ENCODE assay signal across 15 mouse cellular contexts in genomic region chr9:12404185-12404584, GRCm38 (mm10).
DNase-seq lines count a peak whose midpoint lies in the region; ATAC-seq and TF ChIP-seq lines count a peak whose summit lies in the region.
"Had no signal": no experiment of that assay in that cellular context is flagged by ENCODE, and none has a peak within 500 bp of the region (broad histone marks: within the 10 kb centered on the region; RNA-seq: fewer than 3 reads in every experiment).

No protein-coding gene starts in this region.

- H3K27ac ChIP-seq in forebrain, postnatal 0 days (ENCODE audit: low read depth, low read length) = no peak overlapping the region
- no peak overlapping the region for H3K27ac ChIP-seq in forebrain, embryonic 11.5 days (ENCODE audit: low read depth, low read length)
- H3K27ac ChIP-seq: gastrocnemius, adult 2 months; heart, embryonic 13.5 days; layer of hippocampus, adult 2 months; liver, embryonic 15.5 days; midbrain, embryonic 12.5 days had no signal

- no peaks in the 10 kb centered on the region for H3K9me3 ChIP-seq in forebrain, postnatal 0 days (ENCODE audit: low read length)
- no peaks in the 10 kb centered on the region for H3K9me3 ChIP-seq in forebrain, embryonic 11.5 days (ENCODE audit: control insufficient read depth, low read length)
- H3K9me3 ChIP-seq: heart, embryonic 13.5 days; liver, embryonic 15.5 days; midbrain, embryonic 12.5 days had no signal

- DNase-seq in forebrain, postnatal 0 days = peak; percentile 11
- no peak for DNase-seq in forebrain, embryonic 11.5 days (ENCODE audit: low spot score)
- peak; percentile 0 for DNase-seq in lung, postnatal 36 days
- DNase-seq in lung, postnatal 14 days = no peak
- peak; percentile 12 to 75 for DNase-seq in adrenal gland, adult (ENCODE audit: inconsistent age in 2 of 2, low spot score in 1 of 2)
- DNase-seq in adrenal gland, postnatal 14 days = peak; percentile 57
- no peak for DNase-seq in embryo, embryonic 11 days
- no peak for DNase-seq in heart, adult 18-20 months
- DNase-seq: gastrocnemius, adult 2 months had no signal

- no peak for TF ChIP-seq CTCF in forebrain, postnatal 0 days (IDR thresholded peaks at IDR 0.05; ENCODE audit: low read depth)

- H3K36me3 ChIP-seq in forebrain, postnatal 0 days (ENCODE audit: insufficient read depth) = no peaks in the 10 kb centered on the region
- no peaks in the 10 kb centered on the region for H3K36me3 ChIP-seq in forebrain, embryonic 11.5 days (ENCODE audit: control insufficient read depth, insufficient read depth, low read length)
- H3K36me3 ChIP-seq: heart, embryonic 13.5 days; liver, embryonic 15.5 days; midbrain, embryonic 12.5 days had no signal

- no peak overlapping the region for H3K9ac ChIP-seq in forebrain, postnatal 0 days
- no peak overlapping the region for H3K9ac ChIP-seq in forebrain, embryonic 11.5 days (ENCODE audit: low read length)
- H3K9ac ChIP-seq: heart, embryonic 13.5 days; liver, embryonic 15.5 days; midbrain, embryonic 12.5 days had no signal

- H3K4me2 ChIP-seq in forebrain, postnatal 0 days (ENCODE audit: low read depth) = no peak overlapping the region
- no peak overlapping the region for H3K4me2 ChIP-seq in forebrain, embryonic 11.5 days (ENCODE audit: low read depth, low read length, severe bottlenecking)
- H3K4me2 ChIP-seq: heart, embryonic 13.5 days; liver, embryonic 15.5 days; midbrain, embryonic 12.5 days had no signal

- WGBS in forebrain, postnatal 0 days = 33% methylated on average over 1 of the region's 1 CpGs
- WGBS in forebrain, embryonic 11.5 days = 70% methylated on average over 1 of the region's 1 CpGs

- H3K27me3 ChIP-seq in forebrain, postnatal 0 days (ENCODE audit: insufficient read depth, low read length) = no peaks in the 10 kb centered on the region
- H3K27me3 ChIP-seq in forebrain, embryonic 11.5 days (ENCODE audit: control insufficient read depth, insufficient read depth, low read length) = no peaks in the 10 kb centered on the region
- H3K27me3 ChIP-seq: heart, embryonic 13.5 days; liver, embryonic 15.5 days; midbrain, embryonic 12.5 days had no signal

- H3K4me3 ChIP-seq in forebrain, postnatal 0 days (ENCODE audit: low read depth, low read length) = no peak overlapping the region
- H3K4me3 ChIP-seq in forebrain, embryonic 11.5 days (ENCODE audit: low read depth, low read length) = no peak overlapping the region
- H3K4me3 ChIP-seq: gastrocnemius, adult 2 months; heart, embryonic 13.5 days; layer of hippocampus, adult 2 months; liver, embryonic 15.5 days; midbrain, embryonic 12.5 days had no signal

- ATAC-seq in forebrain, postnatal 0 days = no peak
- ATAC-seq in forebrain, embryonic 11.5 days (replicated peaks; ENCODE audit: low FRiP score) = no peak
- ATAC-seq: CD4-positive, CD25-positive, alpha-beta regulatory T cell, adult 4 months; inflammation-experienced regulatory T-cells, adult 6 months had no signal

- H3K4me1 ChIP-seq in forebrain, postnatal 0 days (ENCODE audit: insufficient read depth) = no peaks in the 10 kb centered on the region
- no peaks in the 10 kb centered on the region for H3K4me1 ChIP-seq in forebrain, embryonic 11.5 days (replicated peaks; ENCODE audit: control insufficient read depth, insufficient read depth, low read length)
- H3K4me1 ChIP-seq: heart, embryonic 13.5 days; liver, embryonic 15.5 days; midbrain, embryonic 12.5 days had no signal

Comparison
In these comparisons a context has a peak if more than half of its experiments do, and no peak if none do; other contexts are left out.
1. DNase-seq: peak in forebrain, postnatal 0 days (single experiment), lung, postnatal 36 days (single experiment), adrenal gland, adult (2 of 2) and adrenal gland, postnatal 14 days (single experiment); none in forebrain, embryonic 11.5 days (single experiment), lung, postnatal 14 days (single experiment), embryo, embryonic 11 days (single experiment) and heart, adult 18-20 months (0 of 2).